ENCODE assay signal across 1 mouse cellular context in the genomic region with DNA sequence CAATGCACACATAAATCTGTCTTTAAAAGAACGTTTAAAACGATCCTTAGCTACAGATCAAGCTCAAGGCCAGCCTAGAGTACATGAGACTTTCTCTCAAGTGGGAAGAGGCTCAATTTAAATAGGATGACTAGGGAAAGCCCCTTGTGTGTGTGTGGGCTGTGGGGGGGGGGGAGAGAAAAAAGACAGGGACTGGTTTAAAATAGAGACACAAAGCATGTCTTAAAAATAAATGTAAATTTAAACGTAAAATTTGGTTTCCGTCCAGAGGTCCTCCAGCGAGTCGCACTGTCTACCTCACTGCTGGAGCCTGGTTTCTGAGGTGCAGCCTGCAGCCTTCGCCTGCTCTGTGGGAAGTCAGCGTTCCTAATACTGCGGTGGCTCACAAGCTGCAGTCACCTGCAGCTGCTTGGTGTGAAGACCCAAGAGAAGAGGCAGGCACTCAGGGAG.
A peak's percentile ranks its signal among the peaks of the same experiment; 100 is the strongest.
TF ChIP-seq lines count a peak whose summit lies in the region.

No protein-coding gene starts in this region.

TF ChIP-seq in CH12.LX, 34 proteins besides CTCF, POLR2A, EP300 and RAD21 (continued from another document):
- peak; percentile 83 for TF ChIP-seq ETS1 (conservative IDR thresholded peaks at IDR 0.05; ENCODE audit: low read depth, low read length)
- no peak for TF ChIP-seq PAX5 (IDR thresholded peaks at IDR 0.05; ENCODE audit: low read length)
- TF ChIP-seq RCOR1 (conservative IDR thresholded peaks at IDR 0.05; ENCODE audit: low read depth, low read length), result peak; percentile 88
- peak; percentile 25; the same call in 1 of the 2 replicates for TF ChIP-seq POLR2AphosphoS2 (IDR thresholded peaks at IDR 0.05; ENCODE audit: low read depth, low read length)
- TF ChIP-seq TBP (conservative IDR thresholded peaks at IDR 0.05; ENCODE audit: low read depth, low read length), result peak; percentile 80
- no peak for TF ChIP-seq ZC3H11A (IDR thresholded peaks at IDR 0.05; ENCODE audit: low read depth, low read length)
- peak; percentile 91 for TF ChIP-seq MAZ (IDR thresholded peaks at IDR 0.05; ENCODE audit: low read depth, low read length)
- peak; percentile 88 for TF ChIP-seq MYC (IDR thresholded peaks at IDR 0.05; ENCODE audit: low read depth, low read length)
- TF ChIP-seq E2F4 (IDR thresholded peaks at IDR 0.05; ENCODE audit: insufficient replicate concordance, low read depth, low read length), result no peak
- TF ChIP-seq IRF4 (IDR thresholded peaks at IDR 0.05; ENCODE audit: low read depth, low read length), result peak; percentile 77
- TF ChIP-seq NELFE (IDR thresholded peaks at IDR 0.05; ENCODE audit: low read depth, low read length), result peak; percentile 69; the same call in 1 of the 2 replicates
- TF ChIP-seq USF2 (conservative IDR thresholded peaks at IDR 0.05; ENCODE audit: low read depth, low read length), result no peak
- TF ChIP-seq UBTF (IDR thresholded peaks at IDR 0.05; ENCODE audit: low read depth, low read length), result peak; percentile 50; the same call in 1 of the 2 replicates
- 0 out of 2 replicates have a peak, but pooled peaks have one; percentile 13 for TF ChIP-seq MAFK (IDR thresholded peaks at IDR 0.05; ENCODE audit: insufficient replicate concordance, low read length)
- peak; percentile 80 for TF ChIP-seq MAX (IDR thresholded peaks at IDR 0.05; ENCODE audit: low read length)
- TF ChIP-seq GABPA (IDR thresholded peaks at IDR 0.05; ENCODE audit: insufficient replicate concordance, low read depth, low read length), result no peak
- 0 out of 2 replicates have a peak, but pooled peaks have one; percentile 40 for TF ChIP-seq ELF1 (IDR thresholded peaks at IDR 0.05; ENCODE audit: low read depth, low read length)
- TF ChIP-seq JUN (IDR thresholded peaks at IDR 0.05; ENCODE audit: insufficient read depth, low read depth, low read length), result no peak
- peak; percentile 91 for TF ChIP-seq ZMIZ1 (IDR thresholded peaks at IDR 0.05; ENCODE audit: low read depth, low read length)
- peak; percentile 70 for TF ChIP-seq MXI1 (IDR thresholded peaks at IDR 0.05; ENCODE audit: low read depth, low read length)
- TF ChIP-seq CHD1 (IDR thresholded peaks at IDR 0.05; ENCODE audit: low read depth, low read length), result peak; percentile 34; the same call in 1 of the 2 replicates
- TF ChIP-seq JUND (conservative IDR thresholded peaks at IDR 0.05; ENCODE audit: low read depth, low read length), result 0 out of 2 replicates have a peak, but pooled peaks have one; percentile 17
- peak; percentile 72 for TF ChIP-seq CHD2 (IDR thresholded peaks at IDR 0.05; ENCODE audit: low read length)
- TF ChIP-seq NRF1 (IDR thresholded peaks at IDR 0.05; ENCODE audit: low read depth, low read length), result no peak
TF ChIP-seq in CH12.LX: peak in this region for 23.
